Mouse (Mus musculus) spleen, adult 12 weeks (tissue): ENCODE data around the gene Ppdpf.
"Not testable (repeated sequence)": the region's sequence is repeated elsewhere in the genome, so short reads cannot be mapped to it uniquely, and the experiment has no call there.

Experiments used
- DNase-seq: peaks from one replicate; pipeline ENCODE4 v3.0.0; 2022; ENCODE audit warnings: low spot score

Gene Ppdpf

GRCm38 (mm10) chr2:181159091-181159514 lies 27.9 kb upstream of the Ppdpf start:
- no peak for DNase-seq

GRCm38 (mm10) chr2:181159771-181160170 lies 27.3 kb upstream of the Ppdpf start:
- no peak for DNase-seq

- DNase-seq = no peak
Measured at GRCm38 (mm10) chr2:181160821-181161220, 26.2 kb upstream of the Ppdpf start.

GRCm38 (mm10) chr2:181166469-181166868 lies 20.6 kb upstream of the Ppdpf start:
- no peak for DNase-seq

GRCm38 (mm10) chr2:181174646-181175045 lies 12.4 kb upstream of the Ppdpf start:
- no peak for DNase-seq

GRCm38 (mm10) chr2:181178015-181178414 lies 9.0 kb upstream of the Ppdpf start:
- no peak for DNase-seq

- DNase-seq = no peak
Measured at GRCm38 (mm10) chr2:181178471-181178870, 8.6 kb upstream of the Ppdpf start.

- no peak for DNase-seq
Measured at GRCm38 (mm10) chr2:181180898-181181297, 6.1 kb upstream of the Ppdpf start.

- DNase-seq = peak; percentile 78
Measured at GRCm38 (mm10) chr2:181186635-181187034, 412 bp upstream of the Ppdpf start.

- peak; percentile 27 for DNase-seq
Measured at GRCm38 (mm10) chr2:181188681-181189080, 1.6 kb downstream of the Ppdpf start.

- no peak for DNase-seq
Measured at GRCm38 (mm10) chr2:181189321-181189720, 2.3 kb downstream of the Ppdpf start.

GRCm38 (mm10) chr2:181191385-181191784 lies 4.3 kb downstream of the Ppdpf start:
- DNase-seq = not testable (repeated sequence)

GRCm38 (mm10) chr2:181191936-181192335 lies 4.9 kb downstream of the Ppdpf start:
- DNase-seq = no peak

- no peak for DNase-seq
Measured at GRCm38 (mm10) chr2:181193044-181193443, 6.0 kb downstream of the Ppdpf start.

- no peak for DNase-seq
Measured at GRCm38 (mm10) chr2:181196628-181197300, 9.7 kb downstream of the Ppdpf start.

- no peak for DNase-seq
Measured at GRCm38 (mm10) chr2:181201606-181202005, 14.6 kb downstream of the Ppdpf start.

- no peak for DNase-seq
Measured at GRCm38 (mm10) chr2:181202422-181202821, 15.4 kb downstream of the Ppdpf start, which contains the start of gene Ptk6. Ptk6 (minus strand) TSS chr2:181202789.

- DNase-seq = no peak
Measured at GRCm38 (mm10) chr2:181202886-181203285, 15.8 kb downstream of the Ppdpf start.

- no peak for DNase-seq
Measured at GRCm38 (mm10) chr2:181205678-181206077, 18.6 kb downstream of the Ppdpf start.

- DNase-seq = peak; percentile 42
Measured at GRCm38 (mm10) chr2:181206118-181206517, 19.1 kb downstream of the Ppdpf start.

- DNase-seq = no peak
Measured at GRCm38 (mm10) chr2:181212389-181213020, 25.5 kb downstream of the Ppdpf start.

GRCm38 (mm10) chr2:181213021-181213445 lies 26.0 kb downstream of the Ppdpf start, which contains the start of gene Srms:
Srms (minus strand) TSS chr2:181213185.
- DNase-seq = no peak

- no peak for DNase-seq
Measured at GRCm38 (mm10) chr2:181216037-181216436, 29.0 kb downstream of the Ppdpf start.
